Mouse (Mus musculus) heart, adult 2 months (tissue): ENCODE measurements around the gene Ssh2. TPM values are rescaled to one million over a fixed set of nuclear protein-coding genes. Genes with fewer than 3 reads are reported as not detected.
A peak's percentile ranks its signal among the peaks of the same experiment; 100 is the strongest.

Experiments
- DNase-seq, 2 experiments: peaks; one replicate each; pipeline ENCODE4 v3.0.0; 2021
- H3K27ac ChIP-seq: fragments of 200-600 bp; 2 replicates; pipeline ENCODE4 v1.8.1; 2022
- H3K27me3 ChIP-seq: fragments of 200-500 bp; 2 replicates; pipeline ENCODE4 v1.6.1; 2012; ENCODE audit warnings: mild to moderate bottlenecking, low read length, inconsistent platforms, mixed read lengths; ENCODE audit not compliant: control insufficient read depth, insufficient read depth
- H3K36me3 ChIP-seq: fragments of 200-500 bp; 2 replicates; pipeline ENCODE4 v1.6.1; 2012; ENCODE audit warnings: low read length, inconsistent platforms; ENCODE audit not compliant: control insufficient read depth, insufficient read depth
- H3K4me1 ChIP-seq: fragments of 200-500 bp; 2 replicates; pipeline ENCODE4 v1.6.1; 2011; ENCODE audit warnings: low read length; ENCODE audit not compliant: control insufficient read depth, insufficient read depth
- H3K4me3 ChIP-seq: fragments of 200-600 bp; 2 replicates; pipeline ENCODE4 v1.8.1; 2022
- H3K79me2 ChIP-seq: fragments of 200-500 bp; replicated peaks from 2 replicates; pipeline ENCODE4 v1.6.1; 2012; ENCODE audit warnings: mild to moderate bottlenecking, inconsistent platforms, low read length, moderate library complexity, mixed read lengths; ENCODE audit not compliant: control insufficient read depth, insufficient read depth
- H3K9ac ChIP-seq: fragments of 200-500 bp; 2 replicates; pipeline ENCODE4 v1.6.1; 2012; ENCODE audit warnings: low read depth, mild to moderate bottlenecking, control low read depth, inconsistent platforms, low read length, mixed read lengths
- CTCF ChIP-seq: fragments of 200-600 bp; IDR thresholded peaks from 2 replicates; pipeline ENCODE4 v1.8.1; 2022; ENCODE audit warnings: antibody characterized with exemption, mild to moderate bottlenecking, moderate library complexity
- EP300 ChIP-seq: fragments of 200-500 bp; IDR thresholded peaks from 2 replicates; pipeline ENCODE4 v1.6.1; 2011; ENCODE audit warnings: low read depth, low read length, control low read depth; ENCODE audit not compliant: insufficient read depth
- POLR2A ChIP-seq: fragments of 200-500 bp; IDR thresholded peaks from 2 replicates; pipeline ENCODE4 v1.6.1; 2011; ENCODE audit warnings: mild to moderate bottlenecking, low read depth, low read length, control low read depth; ENCODE audit not compliant: insufficient read depth
- WGBS: fragments of 180-500 bp; shearing (Covaris S2); methylation state at CpG from one replicate; pipeline ENCODE4 v1.1.7; 2018; 5-methylcytosine and 5-hydroxymethylcytosine counted together
- intact Hi-C: fragments of 180-260 bp; cut with DNase I; formaldehyde crosslinking; loops from one replicate; pipeline ENCODE4 v1.15.1; 2025
- polyA plus RNA-seq: library from polyadenylated mRNA; depleted of rRNA; stranded (reverse); fragments of >200 nt; gene quantifications from 2 replicates; pipeline ENCODE4 v1.2.3, GENCODE M21; 2012
- total RNA-seq, 2 experiments: library from RNA; stranded (reverse); gene quantifications; 2 replicates each; pipeline ENCODE4 v1.2.3; 2021

Gene Ssh2
- total and polyA plus RNA-seq, 3 experiments = 22.6 to 76.5 (median 73.7) TPM

- Histone ChIP-seq H3K36me3 (no peaks in the 10 kb centered on the region; the same call in 1 of the 2 replicates), H3K9ac (peak overlapping the region; percentile 80), H3K27ac (peak overlapping the region; percentile 45), H3K27me3 (no peaks in the 10 kb centered on the region), H3K4me1 (peaks cover 8% of the 10 kb centered on the region), H3K4me3 (peak overlapping the region; percentile 66), H3K79me2 (peaks cover 3% of the 10 kb centered on the region; the same call in 1 of the 2 replicates)
- WGBS = 11% methylated on average over 55 of the region's 55 CpGs
- intact Hi-C loops = no loop called here
- TF ChIP-seq POLR2A = no peak
- no peak for TF ChIP-seq EP300
- TF ChIP-seq CTCF = no peak
- peak in 1 of 2 experiments; percentile 48 for DNase-seq
Observed at GRCm38 (mm10) chr11:77488771-77489581, 272.9 kb downstream of the Ssh2 start.

DNA sequence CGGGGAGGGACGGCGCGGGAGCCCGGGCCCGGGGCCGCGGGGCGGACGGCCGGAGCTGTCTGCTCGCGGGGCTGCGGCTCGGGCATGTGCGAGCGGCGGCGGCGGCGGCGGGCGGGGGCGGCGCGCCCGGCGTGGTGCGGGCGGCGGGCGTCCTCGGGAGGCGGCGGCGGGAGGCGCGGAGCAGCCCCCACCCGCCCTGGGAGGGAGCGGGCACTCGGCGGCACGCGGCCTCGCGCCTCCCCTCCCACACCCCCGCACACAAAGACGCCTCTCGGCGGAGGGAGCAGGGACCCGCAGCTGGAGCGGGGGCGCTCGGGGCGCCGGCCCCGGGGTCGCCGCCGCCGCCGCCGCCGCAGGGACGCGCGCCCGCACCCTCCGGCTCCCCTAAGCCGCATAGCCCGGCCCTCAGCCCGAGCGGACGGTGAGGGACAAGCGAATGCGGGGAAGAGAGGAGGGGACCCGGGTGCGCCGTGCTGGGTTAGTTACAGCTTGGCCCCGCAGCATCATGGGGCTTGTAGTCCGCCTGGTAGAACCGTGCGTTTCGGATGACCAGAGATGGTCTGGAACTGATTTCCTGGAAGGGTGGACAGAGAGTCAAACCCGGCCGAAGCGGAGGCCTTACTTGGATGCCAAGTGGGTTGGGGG, 273.6 kb downstream of the Ssh2 start, which contains the start of gene Ankrd13b:
Gene Ankrd13b, minus strand, starts transcription at position 88 of the 645 bp plus-strand sequence.
- peak; percentile 79 to 83 for DNase-seq
- Histone ChIP-seq H3K36me3 (no peaks in the 10 kb centered on the region; the same call in 1 of the 2 replicates), H3K27me3 (no peaks in the 10 kb centered on the region), H3K4me1 (peaks cover 9% of the 10 kb centered on the region), H3K27ac (peak within 1 kb of the TSS; percentile 45), H3K79me2 (peaks cover 3% of the 10 kb centered on the region; the same call in 1 of the 2 replicates), H3K4me3 (peak within 1 kb of the TSS; percentile 66), H3K9ac (peak within 1 kb of the TSS; percentile 86)
- TF ChIP-seq EP300 (no peak), POLR2A (peak; percentile 38; the same call in 1 of the 2 replicates), CTCF (no peak)
- intact Hi-C loops = loop anchor here (5.0 to 10.0 kb wide), 3 partner anchors 118 to 315 kb away; partner anchors contain the start of genes Ssh2 and Taok1
- WGBS = 4% methylated on average over 61 of the region's 87 CpGs

- H3K27me3 ChIP-seq = no peaks in the 10 kb centered on the region
- DNase-seq = no peak
- H3K4me3 ChIP-seq = no peak overlapping the region; the same call in 1 of the 2 replicates
- peak overlapping the region; percentile 96; the same call in 1 of the 2 replicates for H3K27ac ChIP-seq
- H3K36me3 ChIP-seq = no peaks in the 10 kb centered on the region; the same call in 1 of the 2 replicates
- peaks cover 5% of the 10 kb centered on the region for H3K79me2 ChIP-seq
- no peak overlapping the region for H3K9ac ChIP-seq
- TF ChIP-seq EP300 (no peak), CTCF (no peak), POLR2A (no peak)
- intact Hi-C loops = loop anchor here (5.0 to 10.0 kb wide), 3 partner anchors 117 to 314 kb away; partner anchors contain the start of genes Ssh2 and Taok1
- peaks cover 12% of the 10 kb centered on the region for H3K4me1 ChIP-seq
- 76% methylated on average over 6 of the region's 6 CpGs for WGBS
Observed at GRCm38 (mm10) chr11:77490451-77490850, 274.4 kb downstream of the Ssh2 start.

DNA sequence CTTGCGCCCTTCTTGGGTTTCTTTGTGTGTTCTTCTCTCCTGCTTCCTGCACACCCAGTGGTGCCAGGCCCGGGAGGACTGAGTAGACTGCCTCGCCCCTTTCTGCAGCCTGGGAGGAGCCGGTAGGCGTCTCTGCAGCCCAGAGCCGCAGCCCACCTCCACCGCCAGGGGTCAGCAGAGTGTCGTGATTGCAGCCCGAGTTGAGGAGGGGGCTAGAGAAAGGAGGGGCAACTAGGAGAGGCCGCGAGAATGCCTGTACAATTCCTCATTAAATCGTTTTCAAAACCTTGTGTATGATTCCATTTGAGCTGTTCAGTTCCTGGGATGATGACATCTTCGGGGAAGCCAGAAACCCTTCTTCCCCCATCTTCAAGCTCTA, 275.0 kb downstream of the Ssh2 start:
- no peak overlapping the region; the same call in 1 of the 2 replicates for H3K9ac ChIP-seq
- peaks cover 17% of the 10 kb centered on the region for H3K4me1 ChIP-seq
- peak overlapping the region; percentile 96 for H3K27ac ChIP-seq
- H3K27me3 ChIP-seq = no peaks in the 10 kb centered on the region
- H3K79me2 ChIP-seq = peaks cover 7% of the 10 kb centered on the region
- TF ChIP-seq POLR2A (no peak), EP300 (peak; percentile 61; the same call in 1 of the 2 replicates)
- peak overlapping the region; percentile 71 for H3K4me3 ChIP-seq
- H3K36me3 ChIP-seq = no peaks in the 10 kb centered on the region; the same call in 1 of the 2 replicates
- under 1% methylated on average over 13 of the region's 13 CpGs for WGBS
- DNase-seq = peak; percentile 89 to 93
- intact Hi-C loops = loop anchor here (1.0 to 10.0 kb wide), 5 partner anchors 10 to 314 kb away; partner anchors contain the start of genes Ssh2 and Taok1

DNA sequence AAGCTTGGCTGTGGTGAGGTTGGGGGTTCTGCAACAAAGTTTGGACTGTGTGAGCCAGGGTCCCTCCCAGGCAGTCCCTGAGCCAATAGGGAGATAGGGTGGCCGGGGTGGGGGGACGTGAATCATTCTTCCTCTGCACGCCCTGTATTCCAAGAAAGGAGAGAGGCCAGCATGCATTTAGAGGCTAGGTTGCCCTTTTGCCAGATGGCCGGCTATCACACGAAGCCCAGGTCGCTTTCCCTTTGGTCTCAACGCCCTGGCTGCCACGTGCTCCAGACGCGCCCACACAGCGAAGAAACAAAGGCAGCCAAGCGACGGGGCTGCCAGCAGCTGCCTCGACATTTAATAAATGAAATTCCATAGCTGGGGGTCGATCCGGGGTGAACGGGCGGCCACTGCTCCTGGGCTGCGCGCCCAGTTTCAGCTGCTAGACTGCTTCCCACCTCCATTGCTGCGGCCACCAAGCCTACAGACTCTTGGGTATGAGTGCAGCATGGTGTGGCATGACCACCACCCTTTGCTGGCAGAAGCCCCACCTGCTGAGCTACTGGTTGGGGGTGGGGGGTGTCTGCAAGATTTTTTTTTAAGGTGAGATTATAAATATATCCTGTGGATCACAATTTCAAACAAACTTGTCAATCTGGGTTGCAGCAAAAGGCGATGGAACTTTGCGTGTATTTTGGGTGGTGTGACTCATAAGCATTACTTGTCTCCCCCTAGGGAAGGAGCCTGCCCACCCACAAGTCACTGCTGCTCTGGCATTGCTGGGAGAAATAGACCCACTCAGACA, 275.6 kb downstream of the Ssh2 start:
- peak; percentile 76 to 80 for DNase-seq
- H3K4me1 ChIP-seq = peaks cover 18% of the 10 kb centered on the region
- peaks cover 7% of the 10 kb centered on the region for H3K79me2 ChIP-seq
- TF ChIP-seq CTCF (no peak; the same call in 1 of the 2 replicates), POLR2A (peak; percentile 56), EP300 (0 out of 2 replicates have a peak, but pooled peaks have one; percentile 15)
- intact Hi-C loops = loop anchor here (1.0 to 10.0 kb wide), 6 partner anchors 10 to 313 kb away; partner anchors contain the start of genes Ssh2 and Taok1
- H3K27me3 ChIP-seq = no peaks in the 10 kb centered on the region
- peak overlapping the region; percentile 49 for H3K9ac ChIP-seq
- peak overlapping the region; percentile 71 for H3K4me3 ChIP-seq
- WGBS = under 1% methylated on average over 23 of the region's 23 CpGs
- peak overlapping the region; percentile 96 for H3K27ac ChIP-seq
- no peaks in the 10 kb centered on the region; the same call in none of the 2 replicates for H3K36me3 ChIP-seq
